Mouse (Mus musculus): ENCODE results near the gene Bmx. TPM values are rescaled to one million over a fixed set of nuclear protein-coding genes. Genes with fewer than 3 reads are reported as not detected.

Bmx gene
- polyA plus RNA-seq, 1 experiment from 2014 or later: 1.6 TPM

DNA sequence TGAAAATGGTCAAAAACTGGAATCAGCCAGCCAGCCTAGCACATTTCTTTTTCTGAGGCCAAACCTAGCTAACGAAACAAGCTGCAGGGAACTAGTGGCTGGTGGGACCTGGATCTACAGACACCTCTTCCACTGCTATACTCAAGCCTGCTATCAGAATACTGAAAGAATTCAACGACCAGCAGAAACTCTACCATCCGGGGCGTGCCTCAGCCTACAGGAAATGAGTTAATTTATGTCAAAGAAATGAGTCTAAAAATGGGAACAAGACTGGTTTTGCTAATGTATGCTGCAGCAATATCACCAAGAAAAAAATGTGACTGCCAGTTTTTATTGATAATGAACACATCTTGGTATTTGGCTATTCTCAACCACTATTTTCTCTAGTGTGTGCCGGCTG is 669 bp upstream of the Bmx start:
- no peaks in the 10 kb centered on the region for H3K4me1 ChIP-seq
- no peak overlapping the region for H3K4me3 ChIP-seq (replicated peaks)
- no peak overlapping the region for H3K9ac ChIP-seq
- H3K36me3 ChIP-seq: no peaks in the 10 kb centered on the region
- no peak for ATAC-seq (ENCODE audit: insufficient number of reproducible peaks, low FRiP score, low TSS enrichment, low read depth)
- no peak overlapping the region for H3K27ac ChIP-seq (replicated peaks)
- H3K9me3 ChIP-seq (replicated peaks): no peaks in the 10 kb centered on the region
- no peaks in the 10 kb centered on the region; the same call in 1 of the 2 replicates for H3K27me3 ChIP-seq
- H3K4me2 ChIP-seq (replicated peaks): no peak overlapping the region
- WGBS: 75% methylated on average over 5 of the region's 5 CpGs

DNA sequence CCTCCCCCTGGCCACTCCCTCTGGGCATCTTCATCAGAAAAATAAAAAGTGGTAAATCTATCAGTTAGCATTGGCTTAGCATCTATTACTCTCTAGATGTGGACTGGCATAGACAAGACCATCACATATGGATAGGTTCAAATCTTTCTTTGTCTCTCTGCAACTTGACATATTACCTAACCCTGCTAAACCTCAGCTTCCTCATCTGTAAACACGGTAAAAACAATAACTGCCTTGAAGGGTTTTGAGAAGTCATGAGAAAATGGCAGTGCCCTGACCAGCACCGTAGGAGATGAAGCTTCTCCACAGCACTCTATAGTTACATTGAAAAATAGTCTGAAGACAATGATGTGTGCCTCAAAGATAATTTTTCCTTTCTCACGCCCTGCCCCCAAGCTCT is 1.5 kb downstream of the Bmx start:
- Histone ChIP-seq H3K27me3 (no peaks in the 10 kb centered on the region; the same call in 1 of the 2 replicates), H3K9me3 (replicated peaks) (no peaks in the 10 kb centered on the region), H3K9ac (no peak overlapping the region), H3K4me3 (replicated peaks) (no peak overlapping the region), H3K4me2 (replicated peaks) (no peak overlapping the region), H3K4me1 (no peaks in the 10 kb centered on the region), H3K27ac (replicated peaks) (no peak overlapping the region), H3K36me3 (no peaks in the 10 kb centered on the region)
- WGBS: 88% methylated on average over 3 of the region's 3 CpGs
- no peak for ATAC-seq (ENCODE audit: insufficient number of reproducible peaks, low FRiP score, low TSS enrichment, low read depth)

DNA sequence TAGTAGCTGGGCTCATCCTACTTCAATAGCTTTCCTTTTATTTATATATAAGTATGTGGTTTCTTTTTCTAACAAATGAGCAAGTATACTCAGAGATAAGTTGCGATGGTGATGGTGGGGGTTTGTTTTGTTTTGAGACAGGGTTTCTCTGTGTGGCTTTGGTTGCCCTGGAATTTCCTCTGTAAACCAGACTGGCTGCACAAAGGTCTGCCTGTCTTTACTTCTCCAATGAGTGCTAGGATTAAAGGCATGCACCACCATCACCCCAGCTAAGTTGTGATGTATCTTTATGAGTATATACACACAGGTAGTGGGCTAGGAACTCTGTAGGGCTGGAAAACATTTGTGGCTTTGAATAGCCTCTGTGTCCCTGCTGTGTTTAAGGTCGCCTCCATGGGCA is 11.3 kb downstream of the Bmx start:
- ATAC-seq (ENCODE audit: insufficient number of reproducible peaks, low FRiP score, low TSS enrichment, low read depth): no peak
- WGBS: 52% methylated on average over 2 of the region's 2 CpGs
- H3K27ac ChIP-seq (replicated peaks): no peak overlapping the region

DNA sequence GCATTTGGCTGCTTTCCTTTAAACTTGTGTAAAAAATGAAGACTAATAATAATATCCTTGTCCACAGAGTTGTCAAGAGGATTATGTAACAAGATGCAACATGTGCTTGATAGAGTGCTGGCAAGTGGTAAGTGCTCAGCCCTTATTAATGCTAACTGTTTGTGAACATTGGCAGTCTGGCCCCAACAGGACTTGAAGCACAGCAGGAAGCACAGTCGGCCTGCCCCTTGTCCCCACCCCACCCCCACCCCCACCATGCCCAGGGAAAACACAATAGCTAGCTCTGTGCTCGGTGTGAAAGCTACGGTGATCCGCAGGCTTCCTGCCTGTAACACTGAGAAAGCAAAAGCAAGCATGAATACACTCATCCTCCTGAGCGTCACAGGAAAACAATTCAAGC is 12.3 kb downstream of the Bmx start:
- Histone ChIP-seq H3K4me1 (no peaks in the 10 kb centered on the region), H3K27ac (replicated peaks) (no peak overlapping the region), H3K9me3 (replicated peaks) (no peaks in the 10 kb centered on the region), H3K4me2 (replicated peaks) (no peak overlapping the region), H3K9ac (no peak overlapping the region), H3K4me3 (replicated peaks) (no peak overlapping the region), H3K36me3 (no peaks in the 10 kb centered on the region), H3K27me3 (no peaks in the 10 kb centered on the region; the same call in 1 of the 2 replicates)
- no peak for ATAC-seq (ENCODE audit: insufficient number of reproducible peaks, low FRiP score, low TSS enrichment, low read depth)
- 8% methylated on average over 5 of the region's 5 CpGs for WGBS

More for the DNA sequence above, 11.3 kb downstream of the Bmx start:
- no peaks in the 10 kb centered on the region for H3K36me3 ChIP-seq
- no peaks in the 10 kb centered on the region for H3K9me3 ChIP-seq (replicated peaks)
- H3K9ac ChIP-seq: no peak overlapping the region
- H3K27me3 ChIP-seq: no peaks in the 10 kb centered on the region; the same call in 1 of the 2 replicates
- no peak overlapping the region for H3K4me2 ChIP-seq (replicated peaks)
- no peak overlapping the region for H3K4me3 ChIP-seq (replicated peaks)
- H3K4me1 ChIP-seq: no peaks in the 10 kb centered on the region

DNA sequence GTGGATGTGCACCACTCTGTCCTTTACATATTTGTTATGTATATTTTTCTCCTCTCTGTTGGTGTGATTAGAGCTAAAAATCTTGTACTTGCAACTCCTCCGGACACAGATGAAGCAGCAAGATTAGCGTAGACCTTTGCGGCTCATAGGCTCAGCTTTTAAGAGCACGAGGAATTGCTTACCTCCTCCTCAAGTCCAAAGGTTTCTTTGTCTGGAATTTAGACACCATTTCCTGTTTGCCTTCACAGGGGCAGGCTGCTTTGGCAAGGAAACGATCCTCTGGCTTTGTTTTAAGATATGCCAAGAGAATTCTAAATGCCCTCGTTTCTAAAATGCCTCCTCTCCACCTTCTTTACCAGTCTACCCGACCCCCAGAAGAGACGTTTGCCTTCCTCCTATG is 24.6 kb downstream of the Bmx start:
- Histone ChIP-seq H3K27me3 (no peaks in the 10 kb centered on the region), H3K9me3 (replicated peaks) (no peaks in the 10 kb centered on the region), H3K4me2 (replicated peaks) (no peak overlapping the region), H3K36me3 (no peaks in the 10 kb centered on the region), H3K4me3 (replicated peaks) (no peak overlapping the region), H3K4me1 (no peaks in the 10 kb centered on the region), H3K27ac (replicated peaks) (no peak overlapping the region), H3K9ac (no peak overlapping the region)
- ATAC-seq (ENCODE audit: insufficient number of reproducible peaks, low FRiP score, low TSS enrichment, low read depth): no peak
- 51% methylated on average over 8 of the region's 8 CpGs for WGBS

DNA sequence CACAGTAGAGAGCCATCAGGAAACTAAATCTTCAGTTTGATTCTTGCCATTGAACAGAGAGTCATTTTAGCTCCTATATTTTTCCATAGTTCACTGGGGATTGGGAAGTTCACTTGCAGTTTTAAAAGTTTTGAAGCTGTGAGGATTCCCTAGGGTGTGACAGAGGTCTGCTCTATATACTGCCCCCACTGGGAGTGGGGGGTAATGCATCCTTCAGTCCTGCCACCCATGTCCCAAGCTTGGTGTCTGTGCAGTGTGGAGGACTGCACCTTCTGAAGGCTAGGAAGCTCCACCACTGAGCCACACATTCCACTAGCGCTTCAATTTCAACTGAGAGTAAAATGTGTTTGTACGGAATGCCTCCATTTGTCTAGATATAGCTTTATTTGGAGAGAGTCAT is 36.0 kb downstream of the Bmx start:
- H3K9me3 ChIP-seq (replicated peaks): no peaks in the 10 kb centered on the region
- no peaks in the 10 kb centered on the region for H3K27me3 ChIP-seq
- no peak overlapping the region for H3K4me2 ChIP-seq (replicated peaks)
- H3K36me3 ChIP-seq: no peaks in the 10 kb centered on the region
- no peak for ATAC-seq (ENCODE audit: insufficient number of reproducible peaks, low FRiP score, low TSS enrichment, low read depth)
- H3K4me1 ChIP-seq: no peaks in the 10 kb centered on the region
- 62% methylated on average over 2 of the region's 2 CpGs for WGBS
- H3K27ac ChIP-seq (replicated peaks): no peak overlapping the region
- H3K4me3 ChIP-seq (replicated peaks): no peak overlapping the region
- no peak overlapping the region for H3K9ac ChIP-seq

DNA sequence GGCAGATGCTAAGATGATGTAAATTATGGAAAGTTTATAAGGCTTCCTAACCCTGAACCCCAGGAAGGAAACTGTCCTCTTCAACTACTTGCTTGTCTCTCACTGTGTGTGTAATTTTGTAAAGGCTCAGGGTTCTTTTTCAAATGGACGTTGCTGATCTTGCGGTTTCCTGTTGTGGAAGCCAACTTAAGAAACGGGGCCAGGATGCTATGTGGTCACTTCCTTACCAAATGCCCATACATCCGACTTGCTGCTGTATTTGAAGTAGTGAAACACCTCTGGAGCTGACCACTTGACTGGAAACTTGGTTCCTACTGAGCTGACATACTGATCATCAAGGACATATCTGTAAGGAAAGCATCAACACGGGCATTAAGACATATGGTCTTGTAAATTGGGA is 57.4 kb downstream of the Bmx start:
- no peak overlapping the region for H3K4me2 ChIP-seq (replicated peaks)
- H3K27me3 ChIP-seq: no peaks in the 10 kb centered on the region
- no peak overlapping the region for H3K4me3 ChIP-seq (replicated peaks)
- no peaks in the 10 kb centered on the region for H3K9me3 ChIP-seq (replicated peaks)
- H3K36me3 ChIP-seq: no peaks in the 10 kb centered on the region
- 81% methylated on average over 5 of the region's 5 CpGs for WGBS
- no peaks in the 10 kb centered on the region for H3K4me1 ChIP-seq
- ATAC-seq (ENCODE audit: insufficient number of reproducible peaks, low FRiP score, low TSS enrichment, low read depth): no peak
- H3K27ac ChIP-seq (replicated peaks): no peak overlapping the region
- no peak overlapping the region for H3K9ac ChIP-seq

DNA sequence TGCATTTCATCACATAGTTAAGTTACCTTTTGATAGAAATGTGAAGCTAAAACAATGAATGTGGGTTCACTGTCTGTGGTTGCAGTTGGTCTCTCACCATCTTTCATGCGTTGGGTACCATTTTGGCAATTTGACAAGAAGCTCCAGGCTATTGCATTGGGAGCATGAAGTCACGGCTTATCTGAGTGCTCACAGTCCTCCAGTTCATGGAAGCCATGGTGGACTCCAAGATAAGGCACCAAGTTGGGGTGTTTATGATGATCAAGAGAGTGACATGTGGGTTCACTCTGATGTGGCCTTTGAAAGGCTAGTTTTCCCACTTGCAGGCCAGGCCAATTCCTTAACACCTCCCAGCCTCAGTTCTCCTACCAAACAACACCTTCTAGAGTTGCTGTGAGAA is 60.3 kb downstream of the Bmx start:
- H3K36me3 ChIP-seq: no peaks in the 10 kb centered on the region
- WGBS: 80% methylated on average over 2 of the region's 2 CpGs
- H3K4me2 ChIP-seq (replicated peaks): no peak overlapping the region
- H3K4me3 ChIP-seq (replicated peaks): no peak overlapping the region
- no peak overlapping the region for H3K27ac ChIP-seq (replicated peaks)
- ATAC-seq (ENCODE audit: insufficient number of reproducible peaks, low FRiP score, low TSS enrichment, low read depth): no peak
- H3K9me3 ChIP-seq (replicated peaks): no peaks in the 10 kb centered on the region
- no peaks in the 10 kb centered on the region for H3K27me3 ChIP-seq
- no peak overlapping the region for H3K9ac ChIP-seq
- no peaks in the 10 kb centered on the region for H3K4me1 ChIP-seq

DNA sequence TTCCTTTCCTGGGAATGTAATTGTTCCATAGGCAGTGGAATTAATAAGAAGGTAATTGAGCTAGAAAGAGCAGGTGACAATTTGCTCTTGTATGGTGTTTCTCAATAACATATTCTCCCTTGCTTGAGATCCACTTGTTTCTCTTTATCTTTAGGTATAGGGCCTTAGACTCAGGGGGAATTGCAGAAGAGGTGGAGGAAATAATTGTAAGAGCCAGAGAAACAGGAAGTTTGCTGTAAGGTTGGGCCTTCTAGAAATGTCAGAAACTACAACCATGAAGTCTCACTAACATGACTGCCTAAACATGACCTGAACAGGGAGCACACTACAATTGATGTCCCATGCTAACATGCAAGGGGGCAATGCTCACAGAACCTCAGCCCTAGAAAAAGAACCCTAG is 68.1 kb downstream of the Bmx start:
- Histone ChIP-seq H3K9ac (no peak overlapping the region), H3K36me3 (no peaks in the 10 kb centered on the region), H3K9me3 (replicated peaks) (no peaks in the 10 kb centered on the region), H3K27ac (replicated peaks) (no peak overlapping the region), H3K4me3 (replicated peaks) (no peak overlapping the region), H3K27me3 (no peaks in the 10 kb centered on the region; the same call in 1 of the 2 replicates), H3K4me1 (no peaks in the 10 kb centered on the region), H3K4me2 (replicated peaks) (no peak overlapping the region)
- no peak for ATAC-seq (ENCODE audit: insufficient number of reproducible peaks, low FRiP score, low TSS enrichment, low read depth)

DNA sequence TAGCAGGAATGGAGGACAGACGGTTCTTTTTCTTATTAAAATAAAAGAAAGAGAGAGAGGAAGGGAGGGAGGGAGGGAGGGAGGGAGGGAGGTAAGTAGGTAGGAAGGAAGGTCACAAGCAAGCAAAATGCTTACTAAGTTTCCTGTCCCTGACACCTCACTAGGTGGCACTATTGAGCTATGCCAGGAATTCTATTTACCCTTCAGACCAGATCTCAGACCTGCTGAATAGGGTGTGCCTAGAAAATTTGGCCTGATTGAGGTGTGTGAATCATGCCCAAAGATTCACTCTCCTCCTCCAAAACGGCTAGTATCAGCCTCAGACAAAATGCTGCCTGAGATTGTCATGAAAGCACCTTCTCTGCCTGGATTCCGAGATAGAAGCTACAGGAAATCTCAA is 74.1 kb downstream of the Bmx start:
- Histone ChIP-seq H3K27me3 (peaks cover 4% of the 10 kb centered on the region), H3K9me3 (replicated peaks) (no peaks in the 10 kb centered on the region), H3K27ac (replicated peaks) (no peak overlapping the region), H3K4me2 (replicated peaks) (no peak overlapping the region), H3K36me3 (no peaks in the 10 kb centered on the region), H3K4me1 (no peaks in the 10 kb centered on the region), H3K4me3 (replicated peaks) (no peak overlapping the region), H3K9ac (no peak overlapping the region)
- no peak for ATAC-seq (ENCODE audit: insufficient number of reproducible peaks, low FRiP score, low TSS enrichment, low read depth)
- WGBS: 30% methylated on average over 3 of the region's 3 CpGs

DNA sequence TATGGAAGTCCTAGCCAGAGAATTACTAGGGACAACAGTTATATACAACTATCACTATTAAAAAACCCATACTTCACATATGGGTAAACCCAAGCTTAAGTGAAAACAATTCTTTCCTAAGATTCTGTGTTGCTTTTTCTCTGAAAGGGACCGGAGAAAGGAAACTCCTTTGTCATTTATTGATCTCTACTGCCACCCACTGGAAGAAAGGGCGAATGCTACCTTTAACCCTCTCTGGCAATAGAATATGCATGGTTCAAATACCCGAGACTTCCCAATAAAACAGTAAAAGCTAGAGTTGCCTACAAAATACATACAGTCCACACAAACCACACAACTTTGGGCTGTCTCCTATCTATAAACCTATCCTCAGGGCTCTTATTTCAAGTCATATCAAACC is 78.2 kb downstream of the Bmx start:
- ATAC-seq (ENCODE audit: insufficient number of reproducible peaks, low FRiP score, low TSS enrichment, low read depth): no peak
- no peak overlapping the region for H3K9ac ChIP-seq
- H3K4me3 ChIP-seq (replicated peaks): no peak overlapping the region
- H3K4me2 ChIP-seq (replicated peaks): no peak overlapping the region
- no peaks in the 10 kb centered on the region for H3K4me1 ChIP-seq
- H3K9me3 ChIP-seq (replicated peaks): no peaks in the 10 kb centered on the region
- H3K27ac ChIP-seq (replicated peaks): no peak overlapping the region
- no peaks in the 10 kb centered on the region for H3K36me3 ChIP-seq
- WGBS: 7% methylated on average over 3 of the region's 3 CpGs
- H3K27me3 ChIP-seq: peaks cover 10% of the 10 kb centered on the region

DNA sequence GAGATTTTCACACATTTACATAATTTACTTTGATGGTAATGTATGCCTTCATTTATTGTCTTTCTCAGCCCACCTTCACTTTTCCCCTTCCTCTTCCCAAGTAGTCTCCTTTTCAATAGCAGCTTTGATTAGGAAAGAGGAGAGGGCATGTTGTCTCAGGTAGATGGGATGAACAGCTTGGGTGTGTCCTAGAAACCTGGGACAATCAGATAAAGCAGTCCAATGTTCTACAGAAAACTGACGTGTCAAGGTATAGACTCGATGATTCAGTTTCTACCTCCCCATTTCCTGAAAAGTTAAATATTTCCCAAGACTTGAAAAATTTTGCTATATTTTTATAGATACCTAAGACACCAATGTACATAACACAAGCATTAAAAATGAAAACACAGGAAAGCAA is 79.1 kb downstream of the Bmx start:
- Histone ChIP-seq H3K4me1 (no peaks in the 10 kb centered on the region), H3K36me3 (no peaks in the 10 kb centered on the region), H3K27ac (replicated peaks) (no peak overlapping the region), H3K9me3 (replicated peaks) (no peaks in the 10 kb centered on the region), H3K4me3 (replicated peaks) (no peak overlapping the region), H3K27me3 (peaks cover 10% of the 10 kb centered on the region), H3K4me2 (replicated peaks) (no peak overlapping the region), H3K9ac (no peak overlapping the region)
- ATAC-seq (ENCODE audit: insufficient number of reproducible peaks, low FRiP score, low TSS enrichment, low read depth): no peak
- 81% methylated on average over 2 of the region's 2 CpGs for WGBS

Data from embryonic facial prominence, embryonic 15.5 days (tissue).